Mouse (Mus musculus) limb, embryonic 14.5 days (tissue): Measurements from ENCODE around the gene Sds. TPM values are rescaled to one million over a fixed set of nuclear protein-coding genes. Genes with fewer than 3 reads are reported as not detected.
A peak's percentile ranks its signal among the peaks of the same experiment; 100 is the strongest.

Experiments used
- ATAC-seq: fragments of 200-750 bp; cut with Nextera tagmentation; 2 replicates; pipeline ENCODE4 v1.8.0; 2017; ENCODE audit warnings: low read depth, moderate number of reproducible peaks, moderate TSS enrichment; ENCODE audit not compliant: low FRiP score
- DNase-seq: peaks from one replicate; pipeline ENCODE4 v3.0.0-alpha.2; 2015; ENCODE audit warnings: low spot score
- H3K27ac ChIP-seq: fragments of 300-500 bp; sonication (generic); replicated peaks from 2 replicates; pipeline ENCODE4 v1.5.1; 2014; ENCODE audit warnings: low read depth, mild to moderate bottlenecking, low read length, moderate library complexity, mixed read lengths
- H3K27me3 ChIP-seq: fragments of 300-500 bp; sonication (generic); 2 replicates; pipeline ENCODE4 v1.6.1; 2014; ENCODE audit warnings: low read length, mixed read lengths; ENCODE audit not compliant: control insufficient read depth, insufficient read depth
- H3K36me3 ChIP-seq: fragments of 300-500 bp; sonication (generic); 2 replicates; pipeline ENCODE4 v1.6.1; 2014; ENCODE audit warnings: mild to moderate bottlenecking, low read length, moderate library complexity, mixed read lengths; ENCODE audit not compliant: control insufficient read depth, insufficient read depth
- H3K4me1 ChIP-seq: fragments of 300-500 bp; sonication (generic); 2 replicates; pipeline ENCODE4 v1.6.1; 2014; ENCODE audit warnings: antibody characterized with exemption, low read length, mixed read lengths; ENCODE audit not compliant: control insufficient read depth, insufficient read depth
- H3K4me2 ChIP-seq: fragments of 300-500 bp; sonication (generic); replicated peaks from 2 replicates; pipeline ENCODE4 v1.6.1; 2014; ENCODE audit warnings: low read depth, mild to moderate bottlenecking, low read length, moderate library complexity; ENCODE audit not compliant: severe bottlenecking
- H3K4me3 ChIP-seq: fragments of 300-500 bp; sonication (generic); replicated peaks from 2 replicates; pipeline ENCODE4 v1.5.1; 2014; ENCODE audit warnings: low read length
- H3K9ac ChIP-seq: fragments of 300-500 bp; sonication (generic); 2 replicates; pipeline ENCODE4 v1.6.1; 2014; ENCODE audit warnings: mild to moderate bottlenecking, low read depth, low read length, moderate library complexity; ENCODE audit not compliant: severe bottlenecking
- H3K9me3 ChIP-seq: fragments of 300-500 bp; sonication (generic); 2 replicates; pipeline ENCODE4 v1.6.1; 2016; ENCODE audit warnings: low read length; ENCODE audit not compliant: control insufficient read depth
- POLR2A ChIP-seq: fragments of 200-500 bp; IDR thresholded peaks from 2 replicates; pipeline ENCODE4 v1.8.0; 2012; ENCODE audit warnings: inconsistent platforms, mild to moderate bottlenecking, moderate library complexity, borderline replicate concordance; ENCODE audit not compliant: insufficient read depth, insufficient read length; ENCODE audit errors: extremely low read depth
- WGBS: fragments of 180-500 bp; shearing (Covaris S2); extraction: QIAGEN DNeasy Blood & Tissue Kit; methylation state at CpG from one replicate; pipeline ENCODE4 v1.1.7; 2014; 5-methylcytosine and 5-hydroxymethylcytosine counted together
- polyA plus RNA-seq, 2 experiments: library from polyadenylated mRNA; depleted of rRNA in 1 of 2; stranded (reverse) in 1 of 2; unstranded in 1 of 2; fragments of >200 nt; fragmentation: Nextera tagmentation in 1 of 2; extraction: Ambion mirVana in 1 of 2; gene quantifications; 2 replicates each; pipeline versions ENCODE4 v1.2.1 to v1.2.3; 2012 to 2014

The Sds gene
- polyA plus RNA-seq, 2 experiments: 0.10 TPM; not detected in 1

DNA sequence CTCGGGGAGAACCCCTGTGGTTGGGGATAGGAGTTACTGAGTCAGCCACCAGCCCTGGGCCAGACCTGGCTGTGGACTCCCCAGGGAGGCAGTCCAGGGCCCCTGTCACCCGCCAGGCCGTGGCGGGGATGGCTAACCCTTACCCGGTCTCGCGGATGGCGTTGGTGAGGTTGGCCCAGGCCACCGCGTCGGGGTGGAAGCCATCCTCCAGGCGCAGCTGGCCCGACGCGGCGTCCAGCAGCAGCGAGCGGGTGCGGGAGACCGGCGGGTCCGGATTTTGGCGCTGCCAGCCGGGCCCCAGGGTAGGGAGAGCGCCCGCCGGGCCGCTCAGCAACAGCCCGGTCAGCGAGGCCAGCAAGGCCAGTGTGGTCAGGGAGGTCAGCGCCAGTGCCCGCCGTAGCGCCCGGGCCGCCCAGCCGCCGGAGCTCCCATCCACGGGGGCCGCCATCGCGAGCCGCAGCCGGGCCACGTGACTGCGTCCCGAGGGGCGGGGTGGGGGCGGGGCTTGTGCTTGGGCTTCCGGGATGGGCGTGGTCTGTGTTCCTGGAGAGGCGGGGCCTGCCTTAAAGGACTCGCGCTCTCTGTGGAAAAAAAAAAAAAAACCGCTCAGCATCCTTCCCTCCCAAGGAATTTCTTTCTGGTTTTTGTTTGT lies 26.9 kb downstream of the Sds start, which contains the start of gene Plbd2:
Gene Plbd2 (minus strand): TSS at position 482 of the 652 bp plus-strand sequence.
- under 1% methylated on average over 38 of the region's 55 CpGs for WGBS
- H3K36me3 ChIP-seq: no peaks in the 10 kb centered on the region
- H3K9me3 ChIP-seq: no peaks in the 10 kb centered on the region
- H3K4me1 ChIP-seq: peaks cover 12% of the 10 kb centered on the region
- TF ChIP-seq POLR2A: 0 out of 2 replicates have a peak, but pooled peaks have one; percentile 35
- peak within 1 kb of the TSS; percentile 89 for H3K4me3 ChIP-seq
- no peaks in the 10 kb centered on the region for H3K27me3 ChIP-seq
- ATAC-seq (peak; percentile 87), DNase-seq (peak; percentile 82)
- peak within 1 kb of the TSS; percentile 94 for H3K4me2 ChIP-seq
- H3K9ac ChIP-seq: peak within 1 kb of the TSS; percentile 80
- H3K27ac ChIP-seq: no peak within 1 kb of the TSS

DNA sequence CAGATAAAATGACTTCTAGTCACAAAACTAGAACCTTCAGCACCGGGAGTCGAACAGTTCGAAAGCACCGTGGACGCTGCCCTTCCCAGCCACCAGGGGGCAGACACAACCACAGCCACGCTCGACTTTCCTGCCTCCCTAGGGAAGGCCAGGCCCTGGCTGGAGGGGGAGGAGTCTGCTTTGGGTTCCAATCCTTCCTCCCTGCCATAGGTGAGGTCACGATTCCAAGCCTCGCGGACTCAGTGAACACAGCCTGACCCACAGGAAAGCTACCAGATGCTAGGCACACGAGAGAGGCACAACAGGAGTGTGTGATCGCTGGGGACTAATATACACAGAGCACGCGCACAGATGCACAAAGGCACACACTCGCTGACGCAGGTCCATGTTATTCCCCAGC lies 29.0 kb downstream of the Sds start:
- Histone ChIP-seq H3K9me3 (no peaks in the 10 kb centered on the region), H3K27ac (no peak overlapping the region), H3K4me2 (no peak overlapping the region), H3K4me1 (peaks cover 12% of the 10 kb centered on the region), H3K36me3 (no peaks in the 10 kb centered on the region), H3K4me3 (no peak overlapping the region), H3K9ac (no peak overlapping the region), H3K27me3 (no peaks in the 10 kb centered on the region)
- WGBS: 23% methylated on average over 16 of the region's 16 CpGs
- no peak for ATAC-seq
- DNase-seq: peak; percentile 68
- TF ChIP-seq POLR2A: no peak

DNA sequence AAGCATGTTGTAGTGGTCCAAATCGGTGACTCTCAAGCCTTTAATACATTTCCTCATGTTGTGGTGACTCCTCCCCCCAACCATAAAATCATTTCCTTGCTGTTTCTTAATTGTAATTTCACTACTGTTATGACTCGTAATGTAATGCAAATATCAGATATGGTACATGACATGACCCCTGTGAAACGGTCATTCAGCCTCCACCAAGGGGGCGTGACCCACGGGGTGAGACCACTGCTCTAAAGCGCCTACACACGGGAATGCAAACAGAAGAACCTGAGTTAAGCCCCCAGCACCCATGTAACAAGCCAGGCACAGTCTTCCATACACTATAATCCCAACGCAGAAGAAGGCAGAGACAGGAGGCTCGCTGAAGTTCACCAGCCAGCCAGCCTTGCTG lies 29.5 kb downstream of the Sds start:
- Histone ChIP-seq H3K4me1 (peaks cover 15% of the 10 kb centered on the region), H3K4me3 (no peak overlapping the region), H3K36me3 (no peaks in the 10 kb centered on the region), H3K9me3 (no peaks in the 10 kb centered on the region), H3K27me3 (no peaks in the 10 kb centered on the region), H3K4me2 (no peak overlapping the region), H3K27ac (no peak overlapping the region), H3K9ac (no peak overlapping the region)
- no peak for TF ChIP-seq POLR2A
- WGBS: 69% methylated on average over 9 of the region's 9 CpGs
- no peak for DNase-seq
- no peak for ATAC-seq

DNA sequence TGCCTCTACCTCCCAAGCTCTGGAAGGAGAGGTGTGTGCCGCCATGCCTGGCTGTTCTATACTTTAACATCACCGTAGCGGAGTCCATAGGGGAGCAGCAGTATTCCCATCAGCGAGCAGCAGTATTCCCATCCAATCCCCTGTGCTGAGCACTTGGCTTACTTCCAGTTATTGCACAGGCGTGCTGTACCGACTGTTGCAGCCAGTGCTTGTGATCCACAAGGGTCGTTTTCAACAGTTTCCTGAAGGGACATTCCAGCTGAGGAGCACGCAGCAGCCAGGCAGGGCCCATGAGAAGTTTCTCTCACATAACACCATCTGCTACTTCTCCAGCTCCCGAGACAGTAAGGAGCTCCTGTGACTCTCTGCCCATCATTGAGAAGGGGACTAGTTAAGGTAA lies 30.2 kb downstream of the Sds start:
- H3K4me2 ChIP-seq: no peak overlapping the region
- no peak overlapping the region for H3K4me3 ChIP-seq
- H3K4me1 ChIP-seq: peaks cover 17% of the 10 kb centered on the region
- ATAC-seq (no peak), DNase-seq (peak; percentile 26)
- no peak overlapping the region for H3K9ac ChIP-seq
- WGBS: 41% methylated on average over 9 of the region's 9 CpGs
- no peaks in the 10 kb centered on the region for H3K27me3 ChIP-seq
- no peak overlapping the region for H3K27ac ChIP-seq
- no peaks in the 10 kb centered on the region for H3K36me3 ChIP-seq
- TF ChIP-seq POLR2A: no peak
- H3K9me3 ChIP-seq: no peaks in the 10 kb centered on the region

DNA sequence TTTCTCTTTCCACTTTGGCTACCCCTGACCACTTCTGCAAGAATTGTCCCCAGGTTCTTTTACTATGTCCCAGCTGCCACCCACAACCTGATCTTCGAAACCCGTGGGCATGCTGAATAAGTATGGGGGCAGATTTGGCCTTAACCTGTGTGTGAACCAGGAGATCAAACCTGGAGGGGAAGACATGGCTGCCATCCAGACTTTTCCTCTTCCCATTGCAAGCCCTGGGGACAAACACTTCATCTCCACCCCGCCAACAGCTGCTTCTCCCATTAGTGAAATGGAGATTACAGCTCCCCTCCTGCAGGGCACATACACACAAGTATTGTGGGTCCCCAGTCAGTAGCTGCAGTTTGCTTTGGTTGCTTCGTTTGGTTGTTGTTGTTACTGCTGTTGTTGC lies 31.0 kb downstream of the Sds start:
- DNase-seq: no peak
- H3K27me3 ChIP-seq: no peaks in the 10 kb centered on the region
- H3K4me1 ChIP-seq: peaks cover 16% of the 10 kb centered on the region
- no peak overlapping the region for H3K9ac ChIP-seq
- TF ChIP-seq POLR2A: no peak
- 57% methylated on average over 4 of the region's 4 CpGs for WGBS
- ATAC-seq: no peak
- H3K4me3 ChIP-seq: no peak overlapping the region
- H3K4me2 ChIP-seq: no peak overlapping the region
- no peak overlapping the region for H3K27ac ChIP-seq
- H3K9me3 ChIP-seq: no peaks in the 10 kb centered on the region
- H3K36me3 ChIP-seq: no peaks in the 10 kb centered on the region
